In the genomic region with DNA sequence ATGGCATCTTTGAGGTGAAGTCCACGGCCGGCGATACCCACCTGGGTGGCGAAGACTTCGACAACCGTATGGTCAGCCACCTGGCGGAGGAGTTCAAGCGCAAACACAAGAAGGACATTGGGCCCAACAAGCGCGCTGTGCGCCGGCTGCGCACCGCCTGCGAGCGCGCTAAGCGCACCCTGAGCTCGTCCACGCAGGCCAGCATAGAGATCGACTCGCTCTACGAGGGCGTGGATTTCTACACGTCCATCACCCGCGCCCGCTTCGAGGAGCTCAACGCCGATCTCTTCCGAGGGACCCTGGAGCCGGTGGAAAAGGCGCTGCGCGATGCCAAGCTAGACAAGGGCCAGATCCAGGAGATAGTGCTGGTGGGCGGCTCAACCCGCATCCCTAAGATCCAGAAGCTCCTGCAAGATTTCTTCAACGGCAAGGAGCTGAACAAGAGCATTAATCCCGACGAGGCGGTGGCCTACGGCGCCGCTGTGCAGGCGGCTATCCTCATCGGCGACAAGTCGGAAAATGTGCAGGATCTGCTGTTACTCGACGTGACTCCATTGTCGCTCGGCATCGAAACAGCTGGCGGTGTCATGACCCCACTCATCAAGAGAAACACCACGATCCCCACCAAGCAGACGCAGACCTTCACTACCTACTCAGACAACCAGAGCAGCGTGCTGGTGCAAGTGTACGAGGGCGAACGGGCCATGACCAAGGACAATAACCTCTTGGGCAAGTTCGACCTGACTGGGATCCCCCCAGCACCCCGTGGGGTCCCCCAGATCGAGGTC, we compare ENCODE assay signal across 8 mouse cellular contexts. TPM values are rescaled to one million over a fixed set of nuclear protein-coding genes. Genes with fewer than 3 reads are reported as not detected.
A peak's percentile ranks its signal among the peaks of the same experiment; 100 is the strongest.
DNase-seq lines count a peak whose midpoint lies in the region; ATAC-seq and TF ChIP-seq lines count a peak whose summit lies in the region.

No protein-coding gene starts in this region.

- H3K4me2 ChIP-seq in intestine, embryonic 16.5 days (ENCODE audit: low read depth, low read length) = peak overlapping the region; percentile 93
- peak overlapping the region; percentile 87 for H3K4me2 ChIP-seq in limb, embryonic 13.5 days (replicated peaks)

- H3K4me3 ChIP-seq in intestine, embryonic 16.5 days (ENCODE audit: low read length) = peak overlapping the region; percentile 78
- H3K4me3 ChIP-seq in limb, embryonic 13.5 days = peak overlapping the region; percentile 65
- H3K4me3 ChIP-seq in testis, adult 2 months (ENCODE audit: control insufficient read depth, low read depth, low read length) = peak overlapping the region; percentile 94

- H3K4me1 ChIP-seq in intestine, embryonic 16.5 days (ENCODE audit: control insufficient read depth, insufficient read depth, low read length) = peaks cover 21% of the 10 kb centered on the region
- peaks cover 24% of the 10 kb centered on the region for H3K4me1 ChIP-seq in limb, embryonic 13.5 days
- peaks cover 5% of the 10 kb centered on the region for H3K4me1 ChIP-seq in testis, adult 2 months (ENCODE audit: control insufficient read depth, insufficient read depth, low read length)

- H3K9me3 ChIP-seq in intestine, embryonic 16.5 days (ENCODE audit: control insufficient read depth, low read length) = no peaks in the 10 kb centered on the region
- no peaks in the 10 kb centered on the region for H3K9me3 ChIP-seq in limb, embryonic 13.5 days

- peak; percentile 51; the same call in 1 of the 2 replicates for TF ChIP-seq POLR2A in testis, adult 2 months (IDR thresholded peaks at IDR 0.05; ENCODE audit: control insufficient read depth, low read depth, low read length)

- no peak overlapping the region; the same call in none of the 2 replicates for H3K9ac ChIP-seq in intestine, embryonic 16.5 days (ENCODE audit: low read depth, low read length)
- H3K9ac ChIP-seq in limb, embryonic 13.5 days = no peak overlapping the region; the same call in 1 of the 2 replicates

- H3K27ac ChIP-seq in intestine, embryonic 16.5 days (ENCODE audit: low read length) = no peak overlapping the region
- no peak overlapping the region for H3K27ac ChIP-seq in limb, embryonic 13.5 days
- H3K27ac ChIP-seq in testis, adult 2 months (ENCODE audit: control insufficient read depth, insufficient read depth, low read depth, low read length) = peak overlapping the region; percentile 98

- TF ChIP-seq CTCF in testis, adult 2 months (IDR thresholded peaks at IDR 0.05; ENCODE audit: control insufficient read depth, insufficient read depth, insufficient replicate concordance, low read depth, low read length) = peak; percentile 8; the same call in 1 of the 2 replicates

- WGBS in intestine, embryonic 16.5 days = 3% methylated on average over 64 of the region's 64 CpGs
- 3% methylated on average over 64 of the region's 64 CpGs for WGBS in limb, embryonic 13.5 days

- no peaks in the 10 kb centered on the region for H3K36me3 ChIP-seq in intestine, embryonic 16.5 days (ENCODE audit: control insufficient read depth, insufficient read depth, low read length)
- no peaks in the 10 kb centered on the region for H3K36me3 ChIP-seq in limb, embryonic 13.5 days
- H3K36me3 ChIP-seq in testis, adult 2 months (ENCODE audit: control insufficient read depth, insufficient read depth, low read length) = peaks cover 3% of the 10 kb centered on the region

- ATAC-seq in intestine, embryonic 16.5 days = no peak
- no peak for ATAC-seq in limb, embryonic 13.5 days (ENCODE audit: low FRiP score, low read depth)

- DNase-seq in adrenal gland, adult 2 months = peak; percentile 22
- no peak for DNase-seq in adrenal gland, postnatal 4 days (ENCODE audit: low spot score in 2 of 2)
- DNase-seq in cerebellum, adult 18-20 months = peak; percentile 34 to 45
- DNase-seq in frontal cortex, postnatal 14 days (ENCODE audit: low spot score in 2 of 2) = peak; percentile 14 to 34
- peak; percentile 13 to 17 for DNase-seq in natural killer cell, adult 2 months (ENCODE audit: low spot score in 2 of 2)

- peaks cover 27% of the 10 kb centered on the region for H3K27me3 ChIP-seq in intestine, embryonic 16.5 days (replicated peaks; ENCODE audit: control insufficient read depth, insufficient read depth, low read length)
- H3K27me3 ChIP-seq in limb, embryonic 13.5 days = peaks cover 42% of the 10 kb centered on the region
- no peaks in the 10 kb centered on the region for H3K27me3 ChIP-seq in testis, adult 2 months (ENCODE audit: control insufficient read depth, insufficient read depth, low read length)

RNA-seq across cellular contexts. Expression of a gene that starts 1.4 kb away (rescaled TPM):
- 10 to 100 TPM; 18.7 to 23.8 TPM for total RNA-seq in adrenal gland, adult 2 months (2021)
- 15.9 and 21.3 TPM in 2 replicates for polyA plus RNA-seq in adrenal gland, adult 2 months (2012; rRNA removed)
- 10 to 100 TPM; 22.7 to 24.4 TPM for total RNA-seq in adrenal gland, postnatal 4 days (2021)
- 11.6 and 12.5 TPM in 2 replicates for polyA plus RNA-seq in intestine, embryonic 16.5 days (2015; fragmentation: Nextera tagmentation; extraction: Ambion mirVana)
- 6.7 TPM in 2 replicates for polyA plus RNA-seq in limb, embryonic 13.5 days (2015; fragmentation: Nextera tagmentation; extraction: Ambion mirVana)
- polyA plus RNA-seq in testis, adult 2 months (2012; rRNA removed) = 758 and 855 TPM in 2 replicates

RNA-seq across cellular contexts. Expression of a gene that starts 12.0 kb away (rescaled TPM):
- total RNA-seq in adrenal gland, adult 2 months (2021) = under 1 TPM; 0.23 to 0.24 TPM
- polyA plus RNA-seq in adrenal gland, adult 2 months (2012; rRNA removed) = not detected in 2 replicates
- total RNA-seq in adrenal gland, postnatal 4 days (2021) = 1 to 10 TPM in 1 of 2 experiments, under 1 TPM in 1; 0.56 to 1.0 TPM
- 0.99 and 1.5 TPM in 2 replicates for polyA plus RNA-seq in intestine, embryonic 16.5 days (2015; fragmentation: Nextera tagmentation; extraction: Ambion mirVana)
- polyA plus RNA-seq in limb, embryonic 13.5 days (2015; fragmentation: Nextera tagmentation; extraction: Ambion mirVana) = 4.5 and 4.8 TPM in 2 replicates
- 70.7 and 80.4 TPM in 2 replicates for polyA plus RNA-seq in testis, adult 2 months (2012; rRNA removed)

RNA-seq across cellular contexts. Expression of a gene that starts 35.3 kb away (rescaled TPM):
- 1 to 10 TPM; 5.0 to 5.5 TPM for total RNA-seq in adrenal gland, adult 2 months (2021)
- polyA plus RNA-seq in adrenal gland, adult 2 months (2012; rRNA removed) = 2.3 and 2.4 TPM in 2 replicates
- 1 to 10 TPM; 8.9 to 9.4 TPM for total RNA-seq in adrenal gland, postnatal 4 days (2021)
- polyA plus RNA-seq in intestine, embryonic 16.5 days (2015; fragmentation: Nextera tagmentation; extraction: Ambion mirVana) = 5.4 and 5.6 TPM in 2 replicates
- 8.9 and 10.1 TPM in 2 replicates for polyA plus RNA-seq in limb, embryonic 13.5 days (2015; fragmentation: Nextera tagmentation; extraction: Ambion mirVana)
- polyA plus RNA-seq in testis, adult 2 months (2012; rRNA removed) = 0.30 and 0.34 TPM in 2 replicates

RNA-seq across cellular contexts. Expression of a gene that starts 36.0 kb away (rescaled TPM):
- 1 to 10 TPM; 6.9 to 9.4 TPM for total RNA-seq in adrenal gland, adult 2 months (2021)
- 4.9 and 6.0 TPM in 2 replicates for polyA plus RNA-seq in adrenal gland, adult 2 months (2012; rRNA removed)
- 10 to 100 TPM; 16.5 to 16.6 TPM for total RNA-seq in adrenal gland, postnatal 4 days (2021)
- 8.8 and 9.4 TPM in 2 replicates for polyA plus RNA-seq in intestine, embryonic 16.5 days (2015; fragmentation: Nextera tagmentation; extraction: Ambion mirVana)
- polyA plus RNA-seq in limb, embryonic 13.5 days (2015; fragmentation: Nextera tagmentation; extraction: Ambion mirVana) = 21.6 and 22.3 TPM in 2 replicates
- 15.7 and 15.8 TPM in 2 replicates for polyA plus RNA-seq in testis, adult 2 months (2012; rRNA removed)

Comparison
In these comparisons a context has a peak if more than half of its experiments do, and no peak if none do; other contexts are left out.
1. DNase-seq: peak in adrenal gland, adult 2 months (single experiment), cerebellum, adult 18-20 months (2 of 2), frontal cortex, postnatal 14 days (2 of 2) and natural killer cell, adult 2 months (2 of 2); none in adrenal gland, postnatal 4 days (0 of 2).
2. RNA of a gene that starts 1.4 kb away (polyA plus RNA-seq): 758 to 855 TPM in testis, adult 2 months; 15.9 to 21.3 TPM in adrenal gland, adult 2 months, 11.6 to 12.5 TPM in intestine, embryonic 16.5 days and 6.7 TPM in limb, embryonic 13.5 days; every median in the first group is over 10 times any median in the second.
3. RNA of a gene that starts 12.0 kb away (polyA plus RNA-seq): 70.7 to 80.4 TPM in testis, adult 2 months; 4.5 to 4.8 TPM in limb, embryonic 13.5 days, 0.99 to 1.5 TPM in intestine, embryonic 16.5 days and not detected in adrenal gland, adult 2 months; every median in the first group is over 10 times any median in the second.
4. Peak in every context shown above with its lines, with median percentiles within 50 percentile points of each other: H3K4me3 ChIP-seq.